Mouse (Mus musculus): ENCODE measurements around the gene Cnst. TPM values are rescaled to one million over a fixed set of nuclear protein-coding genes. Genes with fewer than 3 reads are reported as not detected.
A peak's percentile ranks its signal among the peaks of the same experiment; 100 is the strongest.
"Not testable (repeated sequence)": the region's sequence is repeated elsewhere in the genome, so short reads cannot be mapped to it uniquely, and the experiment has no call there.

Gene Cnst
- 17.4 and 18.5 TPM in 2 replicates for polyA plus RNA-seq (2016; fragmentation: Nextera tagmentation; extraction: Ambion mirVana)

- not testable (repeated sequence) for H3K9me3 ChIP-seq; H3K36me3 ChIP-seq (replicated peaks); H3K27me3 ChIP-seq (ENCODE audit: poor library complexity, severe bottlenecking)
- Histone ChIP-seq H3K4me3 (peak within 1 kb of the TSS; percentile 88), H3K27ac (peak within 1 kb of the TSS; percentile 92), H3K4me1 (peaks cover 29% of the 10 kb centered on the region)
- peak; percentile 98 for DNase-seq (ENCODE audit: extremely low spot score, low spot score)
- WGBS, result under 1% methylated on average over 69 of the region's 69 CpGs
Measured at GRCm38 (mm10) chr1:179545768-179546550, at the start of gene Cnst, which contains the start of gene Tfb2m. Gene Cnst (plus strand): TSS chr1:179546370. Gene Tfb2m (minus strand): TSS chr1:179546267.

GRCm38 (mm10) chr1:179499257-179499656 lies 46.9 kb upstream of the Cnst start:
- 84% methylated on average over 3 of the region's 3 CpGs for WGBS
- no peaks in the 10 kb centered on the region for H3K36me3 ChIP-seq (replicated peaks)

GRCm38 (mm10) chr1:179502565-179502964 lies 43.6 kb upstream of the Cnst start:
- WGBS, result 26% methylated on average over 3 of the region's 3 CpGs
- Histone ChIP-seq H3K36me3 (replicated peaks) (no peaks in the 10 kb centered on the region), H3K4me3 (no peak overlapping the region), H3K27me3 (ENCODE audit: poor library complexity, severe bottlenecking) (no peaks in the 10 kb centered on the region), H3K4me1 (no peaks in the 10 kb centered on the region), H3K9me3 (no peaks in the 10 kb centered on the region), H3K27ac (no peak overlapping the region)
- no peak for DNase-seq (ENCODE audit: extremely low spot score, low spot score)

More at GRCm38 (mm10) chr1:179499257-179499656, 46.9 kb upstream of the Cnst start:
- Histone ChIP-seq H3K27ac (no peak overlapping the region), H3K4me3 (no peak overlapping the region), H3K27me3 (ENCODE audit: poor library complexity, severe bottlenecking) (no peaks in the 10 kb centered on the region), H3K9me3 (no peaks in the 10 kb centered on the region), H3K4me1 (no peaks in the 10 kb centered on the region)
- DNase-seq (ENCODE audit: extremely low spot score, low spot score), result no peak

- WGBS, result 67% methylated on average over 9 of the region's 9 CpGs
- no peaks in the 10 kb centered on the region for H3K27me3 ChIP-seq (ENCODE audit: poor library complexity, severe bottlenecking)
- DNase-seq (ENCODE audit: extremely low spot score, low spot score), result no peak
Measured at GRCm38 (mm10) chr1:179506530-179507315, 39.4 kb upstream of the Cnst start.

GRCm38 (mm10) chr1:179510546-179511340 lies 35.4 kb upstream of the Cnst start:
- Histone ChIP-seq H3K27ac (no peak overlapping the region), H3K9me3 (no peaks in the 10 kb centered on the region), H3K4me3 (no peak overlapping the region), H3K36me3 (replicated peaks) (no peaks in the 10 kb centered on the region), H3K4me1 (no peaks in the 10 kb centered on the region), H3K27me3 (ENCODE audit: poor library complexity, severe bottlenecking) (no peaks in the 10 kb centered on the region)
- no peak for DNase-seq (ENCODE audit: extremely low spot score, low spot score)
- 87% methylated on average over 13 of the region's 13 CpGs for whole genome bisulfite sequencing

More at GRCm38 (mm10) chr1:179506530-179507315, 39.4 kb upstream of the Cnst start:
- Histone ChIP-seq H3K4me3 (no peak overlapping the region), H3K27ac (no peak overlapping the region), H3K36me3 (replicated peaks) (no peaks in the 10 kb centered on the region), H3K9me3 (no peaks in the 10 kb centered on the region), H3K4me1 (no peaks in the 10 kb centered on the region)

GRCm38 (mm10) chr1:179511895-179512294 lies 34.3 kb upstream of the Cnst start:
- H3K27ac ChIP-seq, result no peak overlapping the region
- no peak overlapping the region for H3K4me3 ChIP-seq
- H3K4me1 ChIP-seq, result peaks cover 7% of the 10 kb centered on the region
- 92% methylated on average over 7 of the region's 7 CpGs for WGBS
- no peaks in the 10 kb centered on the region for H3K27me3 ChIP-seq (ENCODE audit: poor library complexity, severe bottlenecking)
- no peak for DNase-seq (ENCODE audit: extremely low spot score, low spot score)
- H3K9me3 ChIP-seq, result no peaks in the 10 kb centered on the region
- H3K36me3 ChIP-seq (replicated peaks), result no peaks in the 10 kb centered on the region

GRCm38 (mm10) chr1:179516941-179517712 lies 29.0 kb upstream of the Cnst start:
- WGBS, result under 1% methylated on average over 21 of the region's 21 CpGs
- DNase-seq (ENCODE audit: extremely low spot score, low spot score), result peak; percentile 40
- no peaks in the 10 kb centered on the region for H3K36me3 ChIP-seq (replicated peaks)
- H3K9me3 ChIP-seq, result no peaks in the 10 kb centered on the region
- H3K27me3 ChIP-seq (ENCODE audit: poor library complexity, severe bottlenecking), result no peaks in the 10 kb centered on the region
- peak overlapping the region; percentile 82 for H3K27ac ChIP-seq
- peak overlapping the region; percentile 83 for H3K4me3 ChIP-seq
- H3K4me1 ChIP-seq, result peaks cover 14% of the 10 kb centered on the region

GRCm38 (mm10) chr1:179517713-179518465 lies 28.3 kb upstream of the Cnst start, which contains the start of gene Smyd3:
Gene Smyd3 (minus strand): TSS chr1:179518041.
- peak within 1 kb of the TSS; percentile 82 for H3K27ac ChIP-seq
- no peaks in the 10 kb centered on the region for H3K27me3 ChIP-seq (ENCODE audit: poor library complexity, severe bottlenecking)
- H3K36me3 ChIP-seq (replicated peaks), result no peaks in the 10 kb centered on the region
- no peaks in the 10 kb centered on the region for H3K9me3 ChIP-seq
- DNase-seq (ENCODE audit: extremely low spot score, low spot score), result peak; percentile 77
- 7% methylated on average over 39 of the region's 39 CpGs for WGBS
- H3K4me3 ChIP-seq, result peak within 1 kb of the TSS; percentile 83
- H3K4me1 ChIP-seq, result peaks cover 14% of the 10 kb centered on the region

GRCm38 (mm10) chr1:179519901-179520300 lies 26.3 kb upstream of the Cnst start:
- H3K36me3 ChIP-seq (replicated peaks), result no peaks in the 10 kb centered on the region
- DNase-seq (ENCODE audit: extremely low spot score, low spot score), result no peak
- no peak overlapping the region for H3K27ac ChIP-seq
- no peak overlapping the region for H3K4me3 ChIP-seq
- no peaks in the 10 kb centered on the region for H3K9me3 ChIP-seq
- H3K4me1 ChIP-seq, result peaks cover 14% of the 10 kb centered on the region
- 87% methylated on average over 3 of the region's 3 CpGs for WGBS
- H3K27me3 ChIP-seq (ENCODE audit: poor library complexity, severe bottlenecking), result no peaks in the 10 kb centered on the region

GRCm38 (mm10) chr1:179539054-179539453 lies 7.1 kb upstream of the Cnst start:
- no peak overlapping the region for H3K4me3 ChIP-seq
- DNase-seq (ENCODE audit: extremely low spot score, low spot score), result no peak
- H3K27me3 ChIP-seq (ENCODE audit: poor library complexity, severe bottlenecking), result no peaks in the 10 kb centered on the region
- 95% methylated on average over 3 of the region's 3 CpGs for WGBS
- peaks cover 38% of the 10 kb centered on the region for H3K36me3 ChIP-seq (replicated peaks)
- H3K27ac ChIP-seq, result no peak overlapping the region
- H3K4me1 ChIP-seq, result no peaks in the 10 kb centered on the region
- no peaks in the 10 kb centered on the region for H3K9me3 ChIP-seq

- H3K27me3 ChIP-seq (ENCODE audit: poor library complexity, severe bottlenecking), result no peaks in the 10 kb centered on the region
- no peak overlapping the region for H3K4me3 ChIP-seq
- 95% methylated on average over 3 of the region's 3 CpGs for WGBS
- DNase-seq (ENCODE audit: extremely low spot score, low spot score), result no peak
- peaks cover 33% of the 10 kb centered on the region for H3K36me3 ChIP-seq (replicated peaks)
- no peaks in the 10 kb centered on the region for H3K9me3 ChIP-seq
- H3K27ac ChIP-seq, result no peak overlapping the region
- peaks cover 7% of the 10 kb centered on the region for H3K4me1 ChIP-seq
Measured at GRCm38 (mm10) chr1:179539887-179540286, 6.3 kb upstream of the Cnst start.
